Mouse (Mus musculus) gastrocnemius, postnatal 25 days (tissue): ENCODE data around the gene Csrp2. TPM values are rescaled to one million over a fixed set of nuclear protein-coding genes. Genes with fewer than 3 reads are reported as not detected.

ENCODE experiments used
- DNase-seq: peaks from one replicate; pipeline ENCODE4 v3.0.0; 2022
- long read RNA-seq, 2 experiments: library from polyadenylated mRNA; stranded (forward); transcript quantifications; one replicate each; pipeline ENCODE4 v2.0.0; 2021
- total RNA-seq, 2 experiments: library from RNA; stranded (reverse); gene quantifications; 1 replicate in 1 of 2; 2 replicates in 1 of 2; pipeline ENCODE4 v1.2.3; 2021

The Csrp2 gene
- total RNA-seq = 10 to 100 TPM in 1 of 2 experiments, 1 to 10 TPM in 1; 8.8 to 15.2 TPM
- long read RNA-seq, experiment 1, partial matches to known transcripts = 0 of 1 reads
- long read RNA-seq, experiment 1, other reads (novel, unspliced or antisense) = 0 of 1 reads
- long read RNA-seq, experiment 2, partial matches to known transcripts = 0 of 1 reads
- long read RNA-seq, experiment 2, other reads (novel, unspliced or antisense) = 1 of 1 reads

- DNase-seq = peak; percentile 88
These were observed at the start of gene Csrp2 for GRCm38 (mm10) chr10:110919531-110920343. Gene Csrp2, plus strand, starts transcription at chr10:110919789.

DNA sequence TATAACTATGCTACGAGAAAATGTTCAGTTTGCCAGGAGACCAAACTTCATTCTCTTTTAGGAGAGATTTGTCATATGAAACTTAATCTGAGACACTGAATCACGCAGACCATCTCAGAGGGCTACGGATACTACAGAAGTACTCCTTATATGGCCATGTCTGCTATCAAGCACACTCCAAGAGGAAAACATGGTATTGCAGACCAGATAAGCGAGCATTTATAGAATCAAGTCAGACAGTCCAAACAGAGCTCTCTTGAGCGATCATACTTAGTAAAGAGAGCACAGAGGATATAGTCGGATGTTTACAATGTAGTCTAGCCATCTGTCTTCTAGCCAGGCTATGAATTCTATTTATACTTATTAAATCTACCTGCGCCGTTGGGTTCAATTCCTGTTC, 44.7 kb upstream of the Csrp2 start:
- no peak for DNase-seq

GRCm38 (mm10) chr10:110876956-110877355, 42.6 kb upstream of the Csrp2 start:
- no peak for DNase-seq

GRCm38 (mm10) chr10:110877851-110878250, 41.7 kb upstream of the Csrp2 start:
- no peak for DNase-seq

- no peak for DNase-seq
These were observed 40.9 kb upstream of the Csrp2 start for GRCm38 (mm10) chr10:110878641-110879040.

DNA sequence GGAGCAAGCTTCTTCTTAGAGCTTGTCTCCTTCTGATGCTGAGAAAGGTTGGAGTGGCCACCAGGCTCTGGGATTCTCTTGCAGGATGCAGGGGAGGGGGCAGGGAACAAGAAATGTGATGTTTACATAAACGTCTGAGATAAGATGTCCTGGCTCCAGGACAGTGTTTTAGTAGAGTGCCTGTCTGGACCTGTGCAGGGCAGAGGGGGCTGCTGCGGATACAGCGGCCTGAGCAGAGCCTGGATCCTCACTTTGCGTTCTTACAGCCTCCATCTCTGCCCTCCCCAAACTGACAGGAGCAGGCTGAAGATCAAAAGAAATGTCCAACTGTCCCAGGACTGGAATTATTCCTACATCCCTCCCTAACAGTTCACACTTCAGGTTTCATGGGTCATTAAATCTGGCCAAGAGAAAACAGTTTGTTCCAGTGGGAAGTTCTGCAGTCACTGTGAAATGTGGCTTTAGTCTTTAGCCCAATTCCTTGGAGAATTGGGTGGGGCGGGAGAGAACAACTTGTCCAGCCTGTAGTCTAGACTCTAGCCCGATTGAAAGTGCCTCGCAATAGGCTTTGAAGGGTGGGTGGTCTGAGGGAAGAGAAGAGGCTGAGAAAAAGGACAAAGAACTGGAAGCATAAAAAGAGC, 40.0 kb upstream of the Csrp2 start:
- peak; percentile 54 for DNase-seq

- DNase-seq = no peak
These were observed 38.2 kb upstream of the Csrp2 start for GRCm38 (mm10) chr10:110881346-110881745.

DNA sequence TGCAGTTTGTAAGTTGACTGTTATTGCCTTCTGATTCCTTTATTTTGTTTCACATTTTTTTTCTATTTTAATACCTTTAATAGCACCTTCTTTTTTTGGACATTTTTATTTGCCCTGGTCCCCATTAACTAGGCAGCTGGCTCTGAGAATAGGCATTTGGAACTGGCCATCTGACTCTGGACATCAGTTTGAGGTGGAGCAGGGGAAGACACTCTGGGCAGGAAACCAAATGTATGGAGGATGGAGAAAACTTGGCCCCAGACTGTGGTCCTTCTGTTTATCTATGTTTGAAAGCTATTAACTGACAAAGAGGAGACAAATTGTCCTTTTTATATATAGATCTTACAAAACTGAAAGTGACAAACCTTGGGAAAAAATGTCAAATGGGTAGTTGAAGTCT, 36.9 kb upstream of the Csrp2 start:
- no peak for DNase-seq

DNA sequence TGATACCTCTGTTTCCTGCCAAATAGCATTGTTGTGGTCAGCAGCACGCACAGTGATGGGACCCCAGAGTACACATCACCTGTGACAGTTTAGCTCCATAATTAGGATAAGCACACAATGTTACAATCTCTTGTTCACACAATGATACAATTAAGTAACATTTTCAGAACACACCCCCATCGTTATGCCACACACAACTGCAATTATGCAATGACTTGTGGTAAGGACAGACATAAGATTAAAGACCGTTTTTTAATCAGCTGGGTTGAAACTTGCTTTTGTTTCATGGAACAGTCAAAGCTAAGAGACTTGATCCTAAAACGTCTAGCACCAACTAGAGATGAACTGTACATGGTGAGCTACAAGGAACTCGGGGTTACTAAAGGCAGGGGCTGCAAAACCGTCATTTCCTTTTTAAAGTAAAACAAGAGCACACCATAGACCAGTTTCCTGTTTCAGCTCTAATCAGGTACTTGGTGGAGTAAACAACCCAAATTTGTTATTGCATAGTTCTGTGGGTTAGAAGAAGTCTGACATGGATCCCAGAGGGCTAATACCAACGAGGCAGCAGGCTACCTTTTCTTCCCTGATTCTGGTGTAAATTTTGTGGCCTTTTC, 28.8 kb upstream of the Csrp2 start:
- no peak for DNase-seq

DNA sequence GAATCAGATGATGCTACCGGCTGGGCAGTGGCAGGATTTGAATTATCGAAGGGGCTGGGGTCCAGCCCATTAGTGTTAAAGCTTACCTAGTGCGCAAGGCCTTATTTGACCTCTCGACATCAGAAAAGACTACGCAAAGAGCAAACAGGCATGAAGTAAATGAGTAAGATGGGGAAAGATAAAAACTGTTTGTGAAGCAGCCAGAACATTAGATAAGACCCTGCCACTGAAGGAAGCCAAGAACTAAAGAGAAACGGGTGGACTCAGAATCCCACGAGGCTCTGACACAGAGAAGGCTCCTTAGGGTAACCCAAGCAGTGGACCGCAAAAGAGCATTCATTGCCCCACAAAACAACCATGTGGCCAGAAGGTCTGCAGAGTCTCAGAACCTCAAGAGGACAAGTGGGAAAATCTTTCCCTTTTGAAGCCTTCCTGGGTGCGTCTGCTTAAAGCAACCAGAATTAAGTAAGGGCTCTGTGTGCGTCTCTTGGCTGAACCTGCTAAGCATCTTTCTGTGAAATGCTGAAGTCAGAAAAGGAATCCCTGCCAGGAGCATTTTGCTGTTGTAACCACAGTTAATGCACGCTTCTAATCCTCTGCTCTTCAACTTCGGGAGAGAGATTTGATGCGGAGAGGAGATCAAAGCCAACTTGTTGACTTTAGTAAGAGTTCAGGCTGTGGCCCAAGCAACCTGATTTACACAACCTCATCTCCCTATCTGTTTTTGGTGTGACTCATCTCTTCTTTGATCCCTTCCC, 19.7 kb upstream of the Csrp2 start:
- no peak for DNase-seq

- no peak for DNase-seq
These were observed 15.7 kb upstream of the Csrp2 start for GRCm38 (mm10) chr10:110903862-110904261.

- no peak for DNase-seq
These were observed 2.8 kb upstream of the Csrp2 start for GRCm38 (mm10) chr10:110916666-110917344.

- no peak for DNase-seq
These were observed 2.1 kb upstream of the Csrp2 start for GRCm38 (mm10) chr10:110917521-110917920.

DNA sequence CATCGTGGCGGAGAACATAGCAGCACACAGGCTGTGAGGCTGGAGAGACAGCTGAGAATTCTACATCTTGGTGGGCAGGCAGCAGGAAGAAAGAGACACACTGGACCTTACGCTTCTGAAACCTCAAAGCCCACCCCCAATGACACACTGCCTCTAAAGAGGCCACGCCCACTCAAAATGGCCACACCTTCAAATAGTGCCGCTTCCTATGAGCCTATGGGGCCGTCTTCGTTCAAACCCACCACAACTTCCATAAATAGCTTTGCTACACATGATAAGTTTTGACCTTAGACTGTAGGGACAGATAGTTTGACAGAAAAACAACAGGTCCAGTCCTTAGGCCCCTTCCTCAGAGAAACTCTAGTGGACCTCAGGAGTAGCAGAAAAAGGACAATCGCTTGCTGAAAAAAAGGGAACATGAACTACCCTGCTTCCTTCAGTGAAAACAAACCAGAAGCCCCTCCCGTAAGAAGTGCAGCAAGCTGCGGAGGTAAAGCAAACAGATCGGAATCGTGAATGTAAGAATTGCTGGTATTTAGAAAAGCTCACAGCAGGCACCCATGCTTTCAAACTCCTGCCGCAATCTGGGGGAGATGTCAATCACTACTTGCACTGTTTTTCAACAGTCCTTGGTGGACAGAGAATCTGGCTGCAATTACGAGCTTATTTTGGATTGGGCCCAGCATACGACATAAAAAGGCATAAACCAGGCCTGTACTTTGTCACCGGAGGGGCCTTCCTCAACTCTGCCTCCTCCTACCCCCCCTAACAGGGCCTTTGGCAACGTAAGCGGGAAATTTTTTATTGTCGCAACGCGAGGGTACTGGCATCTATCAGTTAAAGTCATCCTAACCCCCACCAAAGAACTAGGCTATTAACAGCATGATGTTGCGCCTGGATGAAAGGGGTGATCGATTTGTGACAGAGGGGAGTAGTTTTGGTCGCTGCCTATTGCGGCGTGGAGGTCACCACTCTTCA, 886 bp upstream of the Csrp2 start:
- DNase-seq = no peak

GRCm38 (mm10) chr10:110920368-110920950, 870 bp downstream of the Csrp2 start:
- DNase-seq = no peak

DNA sequence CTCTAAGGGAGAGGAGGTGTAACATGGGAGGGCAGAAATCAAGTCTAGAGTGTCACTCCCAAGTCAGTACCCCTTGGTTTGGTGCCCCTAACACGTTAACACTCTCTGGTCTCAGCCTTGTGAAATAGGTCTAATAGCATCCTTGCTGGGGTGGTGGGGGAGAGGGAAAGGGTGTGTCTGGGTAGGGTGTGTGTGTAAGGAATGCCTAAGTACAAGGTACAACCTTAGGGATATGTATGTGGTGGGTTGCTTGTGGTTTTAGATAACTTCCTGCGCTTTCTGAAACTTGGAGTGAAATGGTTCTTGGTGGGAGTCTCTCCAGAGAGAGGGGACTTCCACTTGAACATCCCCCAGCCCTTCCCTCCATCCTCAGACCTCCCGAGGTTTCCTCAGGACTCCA, 2.3 kb downstream of the Csrp2 start:
- DNase-seq = no peak

- no peak for DNase-seq
These were observed 3.0 kb downstream of the Csrp2 start for GRCm38 (mm10) chr10:110922612-110923011.

DNA sequence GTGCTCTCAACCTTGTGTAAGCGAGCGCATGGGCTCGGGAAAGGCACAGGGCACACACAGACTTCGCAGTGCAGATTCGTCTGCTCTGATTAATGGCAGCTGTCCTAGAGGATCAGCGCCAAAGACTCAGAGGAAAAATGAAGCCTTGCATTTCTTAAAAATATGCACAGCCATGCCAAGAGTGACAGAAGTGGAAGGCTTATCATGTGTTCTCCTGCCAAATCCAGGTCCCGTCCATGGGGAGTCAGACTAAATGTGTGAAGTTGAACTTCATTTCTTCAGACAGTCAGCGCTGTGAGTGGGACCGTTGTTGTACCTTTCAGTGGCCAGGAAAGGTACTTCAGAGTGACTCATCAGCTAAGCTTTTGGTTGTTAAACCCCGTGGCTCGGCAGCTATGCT, 7.9 kb downstream of the Csrp2 start:
- peak; percentile 24 for DNase-seq

- no peak for DNase-seq
These were observed 10.2 kb downstream of the Csrp2 start for GRCm38 (mm10) chr10:110929756-110930155.
